Mouse (Mus musculus) ES-E14 (cell line): ENCODE data around the gene Olfr824.
"Not testable (repeated sequence)": the region's sequence is repeated elsewhere in the genome, so short reads cannot be mapped to it uniquely, and the experiment has no call there.

Experiments
- CHD2 ChIP-seq: IDR thresholded peaks from 2 replicates; pipeline ENCODE4 v1.6.1; 2014; ENCODE audit warnings: mild to moderate bottlenecking, low read depth, low read length, inconsistent platforms
- HCFC1 ChIP-seq: IDR thresholded peaks from 2 replicates; pipeline ENCODE4 v1.6.1; 2012; ENCODE audit warnings: low read length, inconsistent platforms, borderline replicate concordance; ENCODE audit not compliant: insufficient read depth
- MAFK ChIP-seq: IDR thresholded peaks from 2 replicates; pipeline ENCODE4 v1.6.1; 2014; ENCODE audit warnings: mild to moderate bottlenecking, low read depth, low read length, inconsistent platforms; ENCODE audit not compliant: insufficient read depth
- ZC3H11A ChIP-seq: IDR thresholded peaks from 2 replicates; pipeline ENCODE4 v1.6.1; 2012; ENCODE audit warnings: low read depth, mild to moderate bottlenecking, inconsistent platforms, low read length, borderline replicate concordance
- ZNF384 ChIP-seq: IDR thresholded peaks from 2 replicates; pipeline ENCODE4 v1.6.1; 2012; ENCODE audit warnings: low read depth, low read length, inconsistent platforms

- TF ChIP-seq ZNF384, ZC3H11A, CHD2, MAFK, HCFC1: not testable (repeated sequence)
Measured at GRCm38 (mm10) chr10:130129900-130130299, at the start of gene Olfr824.
